Mouse (Mus musculus): ENCODE measurements at regions not wholly inside any gene's neighbourhood (a gene's known extent, or its start where the extent isn't known, plus 50 kb on each side); places are given as distances from the start of the nearest gene placed in this dataset.
A peak's percentile ranks its signal among the peaks of the same experiment; 100 is the strongest.

DNA sequence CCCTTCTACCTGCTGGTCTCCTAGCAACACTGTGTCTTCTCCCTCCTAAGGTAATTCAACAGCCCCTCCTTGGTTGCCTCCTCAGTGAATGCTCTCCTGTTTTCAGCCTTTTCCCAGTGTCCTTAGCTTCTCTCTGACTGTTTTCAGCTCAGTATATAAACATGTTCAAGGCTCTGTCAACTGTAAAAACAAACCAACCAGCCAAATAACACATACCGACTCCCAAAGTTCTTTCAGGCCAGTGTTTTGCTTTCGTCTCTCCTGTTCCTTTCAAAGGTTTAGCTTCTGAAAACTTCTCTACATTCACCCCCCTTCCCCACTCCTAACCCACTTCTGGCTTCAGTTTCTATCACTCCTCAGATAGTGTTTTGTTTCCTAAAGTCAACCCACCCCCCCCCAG, 73.4 kb downstream of the Phlda1 start:
- Histone ChIP-seq H3K36me3 (ENCODE audit: control insufficient read depth in 1 of 2, insufficient read depth in 2 of 2, low read length in 2 of 2) (peaks cover 0 to 64% of the 10 kb centered on the region in 2 experiments; a peak in 2 of 4 replicates), H3K4me1 (ENCODE audit: control insufficient read depth in 1 of 2, insufficient read depth in 2 of 2, low read length in 2 of 2) (peaks cover 18 to 60% of the 10 kb centered on the region in 2 experiments), H3K9me3 (replicated peaks; ENCODE audit: insufficient read depth, low read length) (no peaks in the 10 kb centered on the region), H3K4me3 (ENCODE audit: control insufficient read depth in 1 of 2, insufficient read depth in 1 of 2, low read depth in 2 of 2, low read length in 2 of 2) (no peak overlapping the region), H3K9ac (ENCODE audit: control insufficient read depth, low read depth, low read length, poor library complexity, severe bottlenecking) (no peak overlapping the region), H3K27ac (ENCODE audit: control insufficient read depth, low read depth, low read length) (peak overlapping the region; percentile 28; the same call in 1 of the 2 replicates), H3K27me3 (ENCODE audit: control insufficient read depth in 1 of 2, insufficient read depth in 2 of 2, low read length in 2 of 2) (no peaks in the 10 kb centered on the region), H3K79me2 (ENCODE audit: control insufficient read depth, insufficient read depth, low read length, poor library complexity) (no peaks in the 10 kb centered on the region)
- TF ChIP-seq NRF1 (IDR thresholded peaks at IDR 0.05; ENCODE audit: insufficient read depth, low read depth, low read length, poor library complexity, severe bottlenecking): no peak
- TF ChIP-seq GABPA (IDR thresholded peaks at IDR 0.05; ENCODE audit: low read depth, low read length): no peak
- TF ChIP-seq RCOR1 (IDR thresholded peaks at IDR 0.05; ENCODE audit: low read depth, low read length): no peak
- TF ChIP-seq ELF1 (IDR thresholded peaks at IDR 0.05; ENCODE audit: low read depth, low read length): no peak
- TF ChIP-seq GATA1 (IDR thresholded peaks at IDR 0.05; ENCODE audit: low read depth, low read length): no peak
- no peak for TF ChIP-seq TAL1 (IDR thresholded peaks at IDR 0.05; ENCODE audit: low read length)
- no peak for TF ChIP-seq MAFK (IDR thresholded peaks at IDR 0.05; ENCODE audit: borderline replicate concordance, low read depth, low read length)
- no peak for TF ChIP-seq TCF12 (IDR thresholded peaks at IDR 0.05; ENCODE audit: low read depth, low read length)
- no peak for TF ChIP-seq MYC (IDR thresholded peaks at IDR 0.05; ENCODE audit: low read depth, low read length)
- TF ChIP-seq UBTF (IDR thresholded peaks at IDR 0.05; ENCODE audit: borderline replicate concordance, insufficient read depth, low read depth, low read length): no peak
- TF ChIP-seq POLR2A (IDR thresholded peaks at IDR 0.05; ENCODE audit: control insufficient read depth in 1 of 2, insufficient read depth in 1 of 2, low read depth in 1 of 2, low read length in 2 of 2, poor library complexity in 1 of 2): no peak
- no peak for TF ChIP-seq CHD1 (IDR thresholded peaks at IDR 0.05; ENCODE audit: low read depth, low read length)
- TF ChIP-seq MEF2A (IDR thresholded peaks at IDR 0.05; ENCODE audit: extremely low read depth, insufficient replicate concordance, low read depth, low read length, poor library complexity, severe bottlenecking): no peak
- no peak for TF ChIP-seq MAX (IDR thresholded peaks at IDR 0.05; ENCODE audit: low read length)
- TF ChIP-seq KAT2A (conservative IDR thresholded peaks at IDR 0.05; ENCODE audit: low read depth, low read length): no peak
- TF ChIP-seq POLR2AphosphoS2 (IDR thresholded peaks at IDR 0.05; ENCODE audit: low read length): no peak
- no peak for DNase-seq (ENCODE audit: low read depth, low spot score)

DNA sequence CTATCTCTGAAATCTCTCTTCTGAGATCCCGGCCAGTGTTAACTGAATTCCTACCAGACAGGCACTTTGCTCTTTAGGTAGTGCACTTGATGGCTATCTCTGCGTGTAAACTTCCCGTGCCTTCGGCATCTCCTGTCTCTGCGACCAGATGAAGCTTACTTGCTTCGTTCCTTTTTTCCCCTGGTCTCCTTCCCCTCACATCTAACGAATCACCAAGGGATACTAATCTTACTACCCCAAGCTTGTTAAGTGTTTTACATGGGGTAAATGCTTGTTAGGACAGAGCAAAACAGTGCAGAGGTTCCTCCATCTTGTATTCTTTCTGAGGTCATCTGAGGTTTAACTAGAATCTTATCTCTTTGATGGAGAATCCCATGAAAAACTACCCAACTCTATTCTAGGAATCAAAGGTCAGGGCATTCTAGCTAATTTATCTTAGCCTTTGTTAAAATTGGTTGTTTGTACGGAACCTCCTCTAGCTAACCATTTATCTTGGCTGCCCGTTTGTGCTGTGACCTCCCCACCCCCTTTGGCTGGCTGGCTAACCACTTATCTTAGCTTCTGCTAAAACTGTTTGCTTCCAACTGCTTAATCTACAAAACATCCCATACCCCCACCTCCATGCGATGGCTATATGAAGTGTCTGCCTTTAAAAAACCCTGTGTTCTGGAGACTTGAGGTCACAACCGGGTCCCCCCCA, 74.5 kb downstream of the Phlda1 start:
- Histone ChIP-seq H3K9ac (ENCODE audit: control insufficient read depth, low read depth, low read length, poor library complexity, severe bottlenecking) (peak overlapping the region; percentile 33; the same call in 1 of the 2 replicates), H3K27ac (ENCODE audit: control insufficient read depth, low read depth, low read length) (peak overlapping the region; percentile 65), H3K4me3 (ENCODE audit: control insufficient read depth in 1 of 2, insufficient read depth in 1 of 2, low read depth in 2 of 2, low read length in 2 of 2) (peak overlapping the region; percentile 2 to 10; a peak in 3 of 4 replicates)
- TF ChIP-seq JUND (IDR thresholded peaks at IDR 0.05; ENCODE audit: low read depth, low read length) (0 out of 2 replicates have a peak, but pooled peaks have one; percentile 40), TBP (IDR thresholded peaks at IDR 0.05; ENCODE audit: low read depth, low read length) (peak; percentile 69), MYC (IDR thresholded peaks at IDR 0.05; ENCODE audit: low read depth, low read length) (0 out of 2 replicates have a peak, but pooled peaks have one; percentile 42), USF1 (IDR thresholded peaks at IDR 0.05; ENCODE audit: low read depth, low read length) (no peak), SIN3A (IDR thresholded peaks at IDR 0.05; ENCODE audit: low read length) (peak; percentile 72), MXI1 (IDR thresholded peaks at IDR 0.05; ENCODE audit: low read depth, low read length) (peak; percentile 26; the same call in 1 of the 2 replicates), ETS1 (IDR thresholded peaks at IDR 0.05; ENCODE audit: low read depth, low read length) (peak; percentile 88), TAL1 (IDR thresholded peaks at IDR 0.05; ENCODE audit: low read length) (peak; percentile 13; the same call in 1 of the 2 replicates), CHD2 (IDR thresholded peaks at IDR 0.05; ENCODE audit: low read length) (peak; percentile 63), EP300 (IDR thresholded peaks at IDR 0.05; ENCODE audit: low read depth in 1 of 2, low read length in 2 of 2) (peak; percentile 81 to 96), NELFE (IDR thresholded peaks at IDR 0.05; ENCODE audit: low read depth, low read length) (peak; percentile 22; the same call in 1 of the 2 replicates), MAX (IDR thresholded peaks at IDR 0.05; ENCODE audit: low read length) (no peak), USF2 (IDR thresholded peaks at IDR 0.05; ENCODE audit: borderline replicate concordance in 1 of 2, insufficient read depth in 1 of 2, low read depth in 1 of 2, low read length in 2 of 2) (no peak), E2F4 (IDR thresholded peaks at IDR 0.05; ENCODE audit: borderline replicate concordance, low read depth, low read length) (no peak), ZKSCAN1 (IDR thresholded peaks at IDR 0.05; ENCODE audit: low read depth, low read length) (no peak), MAZ (IDR thresholded peaks at IDR 0.05; ENCODE audit: low read depth, low read length) (peak; percentile 67; the same call in 1 of the 2 replicates), SMC3 (IDR thresholded peaks at IDR 0.05; ENCODE audit: low read depth, low read length) (no peak)

More for the DNA sequence above, 74.5 kb downstream of the Phlda1 start:
- DNase-seq (ENCODE audit: low read depth, low spot score): peak; percentile 71
- no peaks in the 10 kb centered on the region for H3K79me2 ChIP-seq (ENCODE audit: control insufficient read depth, insufficient read depth, low read length, poor library complexity)
- H3K27me3 ChIP-seq (ENCODE audit: control insufficient read depth in 1 of 2, insufficient read depth in 2 of 2, low read length in 2 of 2): no peaks in the 10 kb centered on the region
- no peaks in the 10 kb centered on the region for H3K9me3 ChIP-seq (replicated peaks; ENCODE audit: insufficient read depth, low read length)
- H3K4me1 ChIP-seq (ENCODE audit: control insufficient read depth in 1 of 2, insufficient read depth in 2 of 2, low read length in 2 of 2): peaks cover 18 to 50% of the 10 kb centered on the region in 2 experiments
- H3K36me3 ChIP-seq (ENCODE audit: control insufficient read depth in 1 of 2, insufficient read depth in 2 of 2, low read length in 2 of 2): peaks cover 0 to 55% of the 10 kb centered on the region in 2 experiments; a peak in 2 of 4 replicates

Data from MEL (cell line).